Mouse (Mus musculus) cerebellum, postnatal 10 days (tissue): ENCODE results near the gene Cntd1.
"Not testable (repeated sequence)": the region's sequence is repeated elsewhere in the genome, so short reads cannot be mapped to it uniquely, and the experiment has no call there.

Experiments
- DNase-seq, 2 experiments: peaks; one replicate each; pipeline ENCODE4 v3.0.0; 2021; ENCODE audit warnings: mixed read lengths in 2 of 2

Cntd1 gene

DNA sequence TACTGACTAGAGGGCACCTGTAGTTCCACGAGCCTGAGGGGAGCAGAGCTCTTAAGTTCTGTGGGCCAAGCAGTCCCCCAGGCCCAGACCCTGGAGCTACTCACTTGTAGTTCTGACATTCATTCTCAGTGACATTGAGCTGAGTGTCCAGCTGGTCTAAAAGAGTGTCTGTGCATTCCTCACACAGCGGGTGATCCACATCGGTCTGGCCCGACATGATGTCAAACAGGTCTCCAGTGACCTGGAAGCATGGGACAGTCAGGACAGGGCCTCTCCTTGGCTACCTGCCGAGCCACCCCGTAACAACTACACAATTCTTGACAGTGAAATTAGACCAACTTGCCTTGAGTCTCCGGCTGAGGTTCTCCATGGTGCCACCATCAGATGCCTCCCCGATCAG, 16.4 kb downstream of the Cntd1 start:
- no peak for DNase-seq

DNA sequence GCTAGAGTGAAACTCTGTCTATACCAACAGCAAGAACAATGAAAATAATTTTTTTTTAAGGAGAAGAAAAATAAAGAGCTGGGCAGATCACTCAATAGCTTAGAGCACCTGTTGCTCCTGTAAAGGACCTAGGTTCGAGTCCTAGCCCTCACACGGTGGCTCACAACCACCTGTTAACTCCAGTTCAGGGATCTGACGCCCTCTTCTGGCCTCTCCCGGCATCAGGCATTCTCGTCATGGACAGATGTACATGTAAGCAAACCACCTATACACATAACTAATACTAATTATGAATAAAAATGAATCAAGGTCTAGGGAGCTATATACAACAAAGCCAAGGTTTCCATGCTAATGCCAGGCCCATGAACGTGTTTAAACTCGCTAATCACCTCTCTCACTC, 22.1 kb downstream of the Cntd1 start:
- DNase-seq: peak; percentile 27 to 38

DNA sequence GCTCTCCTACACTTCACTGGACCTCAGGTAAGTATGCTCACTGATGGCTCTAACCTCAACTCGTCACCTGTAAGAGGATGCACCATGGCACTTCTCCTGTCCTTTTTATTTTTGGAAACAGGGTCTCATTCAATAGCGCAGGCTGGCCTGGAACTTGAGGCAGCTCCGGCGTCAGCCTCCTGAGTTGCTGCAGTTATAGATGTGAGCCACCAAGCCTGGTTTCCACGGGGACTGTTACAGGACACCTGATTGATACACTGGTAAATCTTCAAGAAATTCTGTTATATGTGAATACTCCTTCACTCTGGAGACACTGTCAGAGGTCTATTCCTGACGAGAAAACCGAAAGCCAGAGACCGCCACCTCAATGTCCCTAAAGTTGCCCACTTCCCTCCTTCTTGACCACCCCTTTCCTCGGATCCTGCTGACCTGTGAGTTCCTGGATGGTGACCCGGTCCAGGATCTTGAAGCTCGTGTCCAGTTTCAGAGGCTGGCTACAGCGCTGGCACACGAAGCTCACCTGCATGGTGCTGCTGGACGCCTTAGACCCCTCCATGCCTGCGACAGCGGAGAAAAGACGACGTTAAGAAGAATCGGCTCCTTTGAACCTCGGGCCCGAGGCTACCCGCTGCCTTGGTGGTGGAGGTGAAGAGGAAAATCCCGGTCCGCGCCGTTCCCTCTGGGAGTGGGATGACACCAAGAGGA, 22.6 kb downstream of the Cntd1 start:
- DNase-seq: no peak

DNA sequence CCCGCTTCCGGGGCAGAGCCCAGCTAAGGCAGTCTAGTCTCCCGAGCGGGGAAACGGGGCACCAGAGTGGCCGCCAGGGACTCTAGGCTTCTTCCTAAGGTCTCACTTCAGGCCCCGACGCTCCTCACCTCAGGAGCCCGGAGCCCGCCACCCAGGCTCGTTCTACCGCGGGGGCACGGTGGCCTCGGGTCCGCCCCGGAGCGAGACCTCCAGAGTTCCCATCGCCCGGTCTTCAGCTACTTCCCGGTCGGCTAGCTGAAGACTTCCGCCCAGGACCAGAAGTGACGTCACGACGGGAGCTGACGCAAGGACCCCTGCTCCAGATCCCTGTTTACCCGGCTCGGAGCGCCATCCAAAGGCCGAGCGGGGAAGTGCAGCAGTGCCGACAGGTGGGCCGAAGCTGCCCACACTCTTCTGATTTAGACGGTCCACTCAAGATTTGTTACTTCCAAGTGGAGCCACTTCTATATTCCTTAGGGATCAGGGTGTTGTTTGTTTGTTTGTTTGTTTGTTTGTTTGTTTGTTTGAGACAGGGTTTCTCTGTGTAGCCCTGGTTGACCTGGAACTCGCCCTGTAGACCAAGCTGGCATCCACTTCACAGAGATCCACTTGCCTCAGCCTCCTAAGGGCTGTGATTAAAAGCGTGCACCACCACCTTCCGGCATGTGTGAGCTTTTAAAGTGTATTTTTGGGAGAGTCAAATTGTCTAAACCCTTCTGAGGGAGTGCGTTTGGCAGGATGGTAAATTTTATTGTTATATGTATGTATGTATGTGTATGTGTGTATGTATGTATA, 23.4 kb downstream of the Cntd1 start, which contains the start of gene Becn1:
TSS of gene Becn1 (minus strand) at position 283 of the 795 bp plus-strand sequence.
- peak; percentile 99 to 100 for DNase-seq

DNA sequence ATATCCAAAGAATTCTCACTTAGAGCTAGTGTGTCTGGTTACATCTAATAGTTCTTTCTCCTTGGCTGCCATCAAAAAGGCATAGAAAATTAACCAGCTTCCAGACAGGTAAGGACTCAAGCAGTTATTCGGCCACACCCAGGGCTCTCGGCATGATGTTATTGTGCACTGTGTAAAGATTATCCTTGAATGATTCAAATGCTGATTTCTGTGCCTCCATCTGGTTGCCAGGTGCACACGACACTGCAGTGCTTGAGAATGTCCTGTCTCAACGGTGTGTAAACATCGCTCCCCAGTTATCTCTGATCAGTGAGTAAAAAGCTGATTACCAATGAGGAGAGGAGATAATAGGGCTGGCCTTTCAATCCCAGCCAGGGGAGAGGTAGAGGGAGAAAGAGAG, 28.9 kb downstream of the Cntd1 start:
- DNase-seq: no peak

DNA sequence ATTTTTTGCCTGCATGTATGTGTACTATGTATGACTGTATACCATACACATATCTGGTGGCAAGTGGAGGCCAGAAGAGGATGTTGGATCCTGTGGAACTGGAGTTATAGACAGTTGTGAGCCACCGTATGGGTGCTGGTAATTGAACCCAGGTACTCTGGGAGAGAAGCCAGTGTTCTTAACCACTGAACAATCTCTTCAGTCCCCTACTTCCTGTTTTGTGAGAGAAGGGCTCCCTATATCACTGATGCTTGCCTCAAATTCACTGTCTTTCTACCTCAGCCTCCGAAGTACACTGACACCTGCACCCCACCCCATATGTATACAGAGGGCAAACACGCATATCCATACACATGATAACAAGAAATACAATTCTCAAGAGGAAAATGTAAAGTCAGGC, 32.3 kb downstream of the Cntd1 start:
- DNase-seq: no peak

DNA sequence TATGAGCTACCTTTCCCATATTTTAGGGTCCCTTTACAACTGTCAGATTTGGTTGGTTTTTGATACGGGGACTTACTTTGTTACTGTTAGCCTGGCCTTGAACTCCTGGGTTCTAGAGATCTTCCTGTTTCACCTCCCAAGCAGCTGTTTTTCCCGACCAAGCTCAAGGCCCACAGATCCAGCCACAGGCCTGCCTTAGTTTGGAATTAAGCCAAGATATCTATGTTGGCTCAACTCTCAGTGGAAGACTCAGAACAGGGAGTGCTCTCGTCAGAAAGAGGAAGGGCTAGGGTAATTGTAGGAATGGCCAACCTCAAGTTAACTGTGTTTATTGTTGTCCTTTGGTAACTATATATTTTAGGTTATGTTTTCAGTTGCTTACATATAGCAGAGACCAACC, 33.3 kb downstream of the Cntd1 start:
- no peak for DNase-seq

DNA sequence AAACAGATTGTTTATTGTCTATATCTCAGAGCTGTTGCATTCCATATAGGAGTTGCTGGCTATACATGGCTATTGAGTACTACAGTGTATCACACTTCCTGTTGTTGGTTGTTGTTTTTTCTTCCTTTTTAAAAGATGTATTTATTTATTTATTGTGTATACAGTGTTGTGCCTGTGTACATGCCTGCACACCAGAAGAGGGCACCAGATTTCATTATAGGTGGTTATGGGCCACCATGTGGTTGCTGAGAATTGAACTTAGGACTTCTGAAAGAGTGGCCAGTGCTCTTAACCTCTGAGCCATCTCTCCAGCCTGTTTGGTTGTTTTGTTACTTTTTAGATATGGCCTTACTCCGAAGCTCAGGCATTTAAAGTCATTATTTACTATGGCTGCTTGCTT, 35.8 kb downstream of the Cntd1 start:
- no peak for DNase-seq

DNA sequence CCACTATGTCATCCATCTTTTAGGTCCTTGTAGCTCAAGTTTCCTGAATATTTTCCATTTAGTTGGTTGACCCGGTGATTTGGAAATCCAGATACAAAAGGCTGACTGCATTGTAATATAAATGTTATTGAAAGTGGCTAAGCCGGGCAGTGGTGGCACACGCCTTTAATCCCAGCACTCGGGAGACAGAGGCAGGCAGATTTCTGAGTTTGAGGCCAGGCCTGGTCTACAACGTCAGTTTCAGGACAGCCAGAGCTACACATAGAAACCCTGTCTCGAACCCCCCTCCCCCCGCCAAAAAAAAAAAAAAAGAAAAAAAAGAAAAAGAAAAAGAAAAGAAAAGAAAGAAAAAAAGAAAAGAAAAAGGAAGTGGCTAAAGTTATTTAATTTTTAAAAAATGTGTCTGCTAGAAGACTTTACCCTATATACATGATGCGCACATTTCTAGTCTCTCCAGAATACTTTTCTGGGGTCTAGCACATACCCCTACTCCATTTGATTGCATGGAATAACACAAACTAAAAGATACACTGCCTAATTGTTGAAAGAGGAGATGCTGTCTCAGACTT, 36.4 kb downstream of the Cntd1 start:
- DNase-seq: no peak

DNA sequence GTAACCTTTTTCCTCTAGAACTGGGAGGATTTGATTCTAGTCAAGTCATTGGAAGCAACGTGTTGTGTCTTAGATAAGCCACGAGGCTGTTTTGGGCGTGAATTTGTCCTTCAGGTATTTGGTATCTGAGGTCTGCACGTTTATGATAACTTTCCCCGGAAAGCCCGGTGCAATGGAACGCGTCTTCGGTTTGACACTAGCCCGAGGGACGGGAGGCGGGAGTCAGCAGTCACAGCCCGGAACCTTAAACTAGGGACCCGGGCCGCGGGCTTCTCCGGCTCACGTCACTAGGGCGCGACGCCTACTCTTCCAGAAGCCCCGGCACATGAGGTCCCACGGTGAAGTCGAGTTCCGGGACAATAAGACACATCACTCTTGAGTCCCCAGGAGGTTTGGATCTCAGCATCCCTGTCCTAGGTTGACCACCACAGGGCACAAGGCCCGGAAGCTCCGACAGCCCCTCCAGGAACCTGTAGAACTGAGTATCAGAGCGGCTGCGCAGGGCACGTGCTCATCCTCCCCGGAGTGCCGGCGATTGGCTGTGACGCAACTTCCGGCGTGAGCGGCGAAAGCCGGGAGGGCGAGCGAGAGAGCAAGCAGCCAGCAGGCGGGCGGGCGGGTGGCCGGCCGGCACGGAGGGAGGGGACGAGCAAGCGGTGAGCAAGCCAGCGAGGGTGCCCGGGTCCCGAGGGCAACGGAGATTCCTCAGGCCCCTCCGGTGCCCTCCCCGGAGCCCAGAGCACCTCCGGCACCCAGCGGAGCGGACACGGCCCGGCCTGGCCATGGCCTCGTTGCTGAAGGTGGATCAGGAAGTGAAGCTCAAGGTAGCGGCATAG, 37.1 kb downstream of the Cntd1 start, which contains the start of gene Psme3:
TSS of gene Psme3 (plus strand) at position 549 of the 836 bp plus-strand sequence.
- peak; percentile 96 to 97 for DNase-seq

DNA sequence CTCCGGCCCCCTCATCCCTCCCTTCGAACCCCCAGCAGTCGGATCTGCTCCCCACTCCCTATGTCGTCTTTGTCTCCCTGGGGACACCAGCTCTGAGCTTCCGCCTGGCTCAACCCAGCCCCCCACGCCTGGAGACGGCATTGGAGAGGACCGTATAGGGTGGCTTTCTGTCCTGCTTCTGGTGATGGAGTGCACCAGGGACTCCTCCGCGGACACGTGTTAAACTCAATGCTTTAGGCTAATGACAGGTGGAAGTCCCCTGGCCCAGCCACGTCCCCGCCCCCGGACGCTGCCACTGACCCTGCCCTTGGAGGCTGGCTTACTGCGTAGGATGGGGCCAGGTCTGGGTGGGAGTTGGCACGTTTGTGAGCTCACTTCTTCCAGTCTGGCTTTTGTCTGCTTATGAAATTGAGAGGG, 37.7 kb downstream of the Cntd1 start:
- DNase-seq: no peak

DNA sequence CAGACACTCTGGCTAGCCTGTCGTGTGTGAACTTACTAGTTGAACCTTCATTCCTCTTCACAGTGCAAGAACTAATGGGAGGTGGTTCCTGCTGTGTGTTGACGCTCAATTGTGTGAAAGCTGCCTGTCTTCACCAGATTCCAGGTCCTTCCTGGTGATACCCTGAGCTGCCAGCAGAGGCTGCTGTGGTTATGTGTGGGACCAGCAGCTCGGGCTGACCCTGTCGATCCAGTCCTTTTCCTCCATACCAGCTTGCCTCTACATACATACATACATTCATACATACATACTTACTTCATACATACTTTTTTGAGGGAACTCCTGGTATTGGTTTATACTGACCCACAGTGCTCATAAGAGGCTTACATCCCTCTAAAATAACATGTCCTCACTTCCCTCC, 44.8 kb downstream of the Cntd1 start:
- peak; percentile 87 for DNase-seq

DNA sequence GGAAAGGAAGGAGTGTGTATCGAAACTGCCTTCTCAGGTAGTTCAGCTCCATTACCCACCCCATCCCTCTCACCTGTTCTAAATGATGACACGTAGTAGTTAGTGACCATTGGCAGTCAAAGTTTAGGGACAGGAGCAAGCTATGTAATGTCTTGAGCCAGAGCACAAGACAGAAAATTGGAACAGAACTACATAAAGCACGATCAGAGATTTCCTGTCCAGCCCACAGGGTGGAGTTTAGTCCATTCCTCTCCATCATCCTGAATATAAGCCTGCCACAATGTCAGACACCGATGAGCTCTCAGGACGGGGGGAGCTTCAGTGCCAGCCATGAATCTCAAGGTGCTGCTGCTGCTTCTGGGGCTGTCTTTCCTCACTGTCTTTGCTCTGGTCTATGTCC, 46.0 kb downstream of the Cntd1 start, which contains the start of gene Aoc2:
TSS of gene Aoc2 (plus strand) at position 301 of the 400 bp plus-strand sequence.
- DNase-seq: no peak

DNA sequence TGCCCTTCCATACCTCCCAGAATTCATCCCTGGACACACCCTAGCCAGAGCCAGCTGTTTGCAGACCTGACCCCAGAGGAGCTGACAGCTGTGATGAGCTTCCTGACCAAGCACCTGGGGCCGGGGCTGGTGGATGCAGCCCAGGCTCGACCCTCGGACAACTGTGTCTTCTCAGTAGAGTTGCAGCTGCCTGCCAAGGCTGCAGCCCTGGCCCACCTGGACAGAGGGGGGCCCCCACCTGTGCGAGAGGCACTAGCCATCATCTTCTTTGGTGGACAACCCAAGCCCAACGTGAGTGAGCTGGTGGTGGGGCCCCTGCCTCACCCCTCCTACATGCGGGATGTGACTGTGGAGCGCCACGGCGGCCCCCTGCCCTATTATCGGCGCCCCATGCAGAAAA, 46.4 kb downstream of the Cntd1 start:
- not testable (repeated sequence) for DNase-seq

DNA sequence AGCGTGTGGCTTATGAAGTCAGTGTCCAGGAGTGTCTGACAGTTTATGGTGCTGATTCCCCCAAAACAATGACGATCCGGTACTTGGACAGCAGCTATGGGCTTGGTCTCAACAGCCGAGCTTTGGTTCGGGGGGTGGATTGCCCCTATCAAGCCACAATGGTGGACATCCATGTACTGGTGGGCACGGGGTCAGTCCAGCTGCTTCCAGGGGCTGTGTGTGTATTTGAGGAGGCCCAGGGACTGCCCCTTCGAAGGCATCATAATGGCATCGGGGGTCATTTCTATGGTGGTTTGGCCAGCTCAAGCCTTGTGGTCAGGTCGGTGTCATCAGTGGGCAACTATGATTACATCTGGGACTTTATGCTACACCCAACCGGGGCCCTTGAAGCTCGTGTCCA, 47.3 kb downstream of the Cntd1 start:
- DNase-seq: no peak

DNA sequence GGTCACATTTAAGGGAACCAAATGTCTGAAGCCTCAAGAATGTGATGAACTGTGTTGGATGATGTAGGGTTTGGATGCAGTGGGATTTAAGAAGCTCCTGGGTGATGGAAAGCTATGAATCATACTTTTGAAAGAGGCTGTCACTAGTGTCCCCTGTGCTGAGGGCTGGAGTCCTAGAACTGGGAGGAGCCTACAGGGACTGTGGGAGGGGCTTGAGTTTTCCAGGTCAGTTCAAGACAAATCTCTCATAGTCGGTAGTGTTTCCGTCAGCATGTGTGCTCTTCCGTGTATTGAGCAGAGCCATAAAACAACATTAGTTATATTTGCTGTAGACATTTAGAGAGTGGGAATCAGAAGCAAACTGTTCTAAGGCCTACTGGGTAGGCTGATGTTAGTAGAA, 48.5 kb downstream of the Cntd1 start:
- DNase-seq: no peak

DNA sequence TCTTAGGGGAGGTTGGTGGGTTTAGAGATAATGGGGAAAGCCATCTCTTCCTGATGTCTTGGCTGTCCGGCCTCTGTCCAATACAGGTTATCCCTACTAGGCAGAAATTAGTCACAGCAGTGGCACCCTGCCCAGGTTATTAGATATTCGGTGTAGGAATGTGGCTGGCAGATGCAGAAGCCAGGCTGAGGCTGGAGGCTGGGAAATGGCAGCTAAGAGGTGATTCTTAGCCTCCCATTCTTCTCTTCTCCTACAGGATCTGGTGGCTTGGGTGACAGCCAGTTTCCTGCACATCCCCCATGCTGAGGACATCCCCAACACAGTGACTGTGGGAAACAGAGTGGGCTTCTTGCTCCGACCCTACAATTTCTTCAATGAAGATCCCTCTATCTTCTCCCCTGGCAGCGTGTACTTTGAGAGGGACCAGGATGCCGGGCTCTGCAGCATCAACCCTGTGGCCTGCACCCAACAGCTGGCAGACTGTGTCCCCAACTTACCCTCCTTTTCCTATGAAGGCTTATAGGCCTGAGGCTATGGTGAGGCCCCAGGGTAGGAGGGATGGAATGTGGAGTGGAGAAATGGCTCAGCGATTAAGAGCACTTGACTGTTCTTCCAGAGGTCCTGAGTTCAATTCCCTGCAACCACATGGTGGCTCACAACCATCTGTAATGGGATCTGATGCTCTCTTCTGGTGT, 50.3 kb downstream of the Cntd1 start:
- DNase-seq: peak; percentile 40 to 43

DNA sequence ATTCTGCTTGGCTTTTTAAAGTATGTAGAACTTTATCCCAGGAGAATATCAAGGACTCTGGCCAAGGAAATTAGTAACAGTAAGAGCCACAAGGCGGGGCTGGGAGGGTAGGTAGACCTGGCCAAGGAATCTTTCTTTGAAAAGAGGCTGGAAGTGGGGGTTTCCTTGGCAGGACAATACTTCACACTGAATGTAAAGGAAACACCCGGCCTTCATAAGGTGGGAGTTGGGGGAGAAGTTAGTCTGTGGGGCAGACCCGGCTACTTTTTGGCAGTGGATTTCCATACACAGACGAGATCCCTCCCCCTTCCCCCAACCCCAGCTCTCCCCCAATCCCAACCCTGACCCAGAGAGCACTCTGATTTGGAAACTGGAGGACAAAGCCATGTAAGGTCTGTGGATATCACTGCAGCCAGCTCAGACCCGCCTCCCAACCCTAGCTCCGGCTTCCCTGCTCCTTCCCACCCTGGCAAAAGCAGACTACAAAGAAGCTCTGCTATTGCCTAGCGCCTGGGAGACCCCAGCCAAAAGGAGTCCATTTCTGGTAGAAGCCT, 51.6 kb downstream of the Cntd1 start, which contains the start of gene Aoc3:
TSS of gene Aoc3 (plus strand) at position 235 of the 554 bp plus-strand sequence.
- no peak for DNase-seq

DNA sequence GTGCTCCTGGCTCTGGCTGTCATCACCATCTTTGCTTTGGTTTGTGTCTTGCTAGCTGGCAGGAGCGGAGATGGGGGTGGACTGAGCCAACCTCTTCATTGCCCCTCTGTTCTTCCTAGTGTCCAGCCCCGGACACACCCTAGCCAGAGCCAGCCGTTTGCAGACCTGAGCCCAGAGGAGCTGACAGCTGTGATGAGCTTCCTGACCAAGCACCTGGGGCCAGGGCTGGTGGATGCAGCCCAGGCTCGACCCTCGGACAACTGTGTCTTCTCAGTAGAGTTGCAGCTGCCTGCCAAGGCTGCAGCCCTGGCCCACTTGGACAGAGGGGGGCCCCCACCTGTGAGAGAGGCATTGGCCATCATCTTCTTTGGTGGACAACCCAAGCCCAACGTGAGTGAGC, 52.1 kb downstream of the Cntd1 start:
- DNase-seq: not testable (repeated sequence)

DNA sequence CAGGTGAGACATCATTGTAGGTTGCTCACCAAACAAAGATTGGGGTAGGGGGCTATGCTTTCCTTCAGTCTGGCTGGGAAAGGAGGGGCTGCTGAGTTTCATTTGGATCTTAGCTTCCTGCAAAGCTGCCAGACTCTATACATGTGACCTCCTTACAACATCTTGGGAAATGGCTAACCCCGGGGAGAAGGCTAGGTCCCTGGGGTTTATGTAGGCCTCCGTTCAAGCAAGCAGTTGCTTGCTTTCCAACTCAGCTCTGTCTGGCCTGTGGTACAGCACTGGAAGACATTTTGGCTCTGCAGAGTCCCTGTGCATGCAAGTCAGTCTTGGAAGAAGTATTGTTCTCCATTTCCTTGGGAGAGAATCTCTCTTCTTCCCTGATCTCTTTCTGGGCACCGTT, 53.7 kb downstream of the Cntd1 start:
- DNase-seq: no peak

DNA sequence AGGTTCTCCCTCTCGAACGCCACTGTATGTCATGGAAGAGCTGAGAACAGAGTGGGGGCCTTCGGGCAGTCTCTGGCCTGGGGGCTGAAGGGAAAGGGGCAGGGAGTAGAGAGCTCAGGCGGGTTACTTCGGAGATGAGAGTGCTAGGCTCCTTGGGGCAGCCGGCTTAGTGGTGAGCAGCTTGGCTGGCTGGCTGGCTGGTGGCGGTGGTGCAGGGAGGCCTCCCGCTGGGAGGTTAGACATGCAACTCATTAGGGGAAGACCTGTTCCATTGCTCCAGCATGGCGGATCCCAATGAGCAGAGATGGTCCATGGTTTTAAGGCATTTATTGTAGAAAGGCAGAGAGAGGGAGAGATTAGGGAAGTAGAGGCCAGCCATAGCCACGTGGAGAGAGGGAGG, 55.2 kb downstream of the Cntd1 start:
- no peak for DNase-seq

DNA sequence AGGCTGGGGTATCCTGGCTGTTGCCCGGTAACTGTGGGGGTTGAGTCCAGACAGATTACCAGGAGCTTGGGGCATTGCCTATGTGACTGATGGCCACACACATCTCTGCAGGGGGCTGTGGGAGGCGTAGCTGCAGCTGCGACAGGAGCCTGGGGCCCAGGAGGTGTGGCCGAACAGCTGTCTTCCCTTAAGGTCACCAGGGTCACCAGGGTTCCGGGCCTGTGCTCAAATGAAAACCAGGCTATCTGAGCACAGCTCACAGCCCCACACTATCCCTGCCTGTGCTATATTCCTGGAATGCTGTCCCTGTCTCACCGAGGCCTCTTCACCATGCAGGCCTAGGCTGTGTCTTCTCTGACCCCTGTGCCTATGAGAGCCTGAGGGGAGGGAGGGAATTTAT, 55.7 kb downstream of the Cntd1 start:
- DNase-seq: no peak
